Mouse (Mus musculus): ENCODE data around the gene Rfpl4b.

GRCm38 (mm10) chr10:38804047-38804446 is 17.5 kb downstream of the Rfpl4b start:
- TF ChIP-seq CTCF (IDR thresholded peaks at IDR 0.05; ENCODE audit: low read depth, low read length) (no peak), GATA2 (IDR thresholded peaks at IDR 0.05; ENCODE audit: borderline replicate concordance, low read depth, low read length) (no peak), GATA1 (IDR thresholded peaks at IDR 0.05; ENCODE audit: borderline replicate concordance, low read length) (no peak), POLR2AphosphoS5 (IDR thresholded peaks at IDR 0.05; ENCODE audit: insufficient replicate concordance, low read depth, low read length) (no peak), TAL1 (conservative IDR thresholded peaks at IDR 0.05; ENCODE audit: low read depth, low read length) (no peak)
